Comparison of ENCODE assay signal across 32 mouse cellular contexts in genomic region chr2:104084027-104084426, GRCm38 (mm10). TPM values are rescaled to one million over a fixed set of nuclear protein-coding genes. Genes with fewer than 3 reads are reported as not detected.
"Had no signal": no experiment of that assay in that cellular context is flagged by ENCODE, and none has a peak within 500 bp of the region (broad histone marks: within the 10 kb centered on the region; RNA-seq: fewer than 3 reads in every experiment).

No protein-coding gene starts in this region.

RNA-seq across cellular contexts. Expression of gene Cd59b, which starts 14.4 kb away (rescaled TPM):
- total RNA-seq: granulocyte monocyte progenitor cell, adult 5-6 weeks; hindbrain, postnatal 0 days; layer of hippocampus, adult 2 months had no signal

RNA-seq across cellular contexts. Expression of gene Gm10799, which starts 15.7 kb away (rescaled TPM):
- total RNA-seq: gastrocnemius, adult 2 months; gastrocnemius, postnatal 10 days; gastrocnemius, postnatal 25 days; gastrocnemius, postnatal 4 days; granulocyte monocyte progenitor cell, adult 5-6 weeks; heart, adult 2 months; heart, postnatal 14 days; heart, postnatal 36 days; hematopoietic stem cell, adult 5-6 weeks; hindbrain, postnatal 0 days; layer of hippocampus, adult 2 months; layer of hippocampus, postnatal 10 days; layer of hippocampus, postnatal 25 days; left cerebral cortex, adult 2 months; left cerebral cortex, postnatal 14 days; left cerebral cortex, postnatal 36 days had no signal
- polyA plus RNA-seq: frontal cortex, adult 2 months; heart, adult 2 months; heart, embryonic 11.5 days; heart, embryonic 13.5 days; heart, embryonic 15.5 days; heart, postnatal 0 days; hindbrain, embryonic 11.5 days; hindbrain, embryonic 13.5 days; hindbrain, embryonic 15.5 days; hindbrain, postnatal 0 days; intestine, embryonic 14.5 days; intestine, postnatal 0 days; kidney, embryonic 14.5 days; kidney, embryonic 16.5 days; limb, embryonic 10.5 days; limb, embryonic 12.5 days; limb, embryonic 14.5 days; liver, embryonic 11.5 days had no signal

RNA-seq across cellular contexts. Expression of gene Gm10912, which starts 18.4 kb away (rescaled TPM):
- total RNA-seq: hematopoietic stem cell, adult 5-6 weeks; hindbrain, postnatal 0 days had no signal
- polyA plus RNA-seq: heart, embryonic 11.5 days; heart, embryonic 13.5 days; hindbrain, embryonic 11.5 days; hindbrain, embryonic 13.5 days; hindbrain, embryonic 15.5 days; hindbrain, postnatal 0 days; intestine, embryonic 14.5 days; intestine, postnatal 0 days; kidney, embryonic 14.5 days; kidney, embryonic 16.5 days; limb, embryonic 10.5 days; limb, embryonic 12.5 days; liver, embryonic 11.5 days had no signal

RNA-seq across cellular contexts. Expression of gene A930018P22Rik, which starts 38.5 kb away (rescaled TPM):
- total RNA-seq: granulocyte monocyte progenitor cell, adult 5-6 weeks; hematopoietic stem cell, adult 5-6 weeks; layer of hippocampus, adult 2 months; layer of hippocampus, postnatal 10 days; left cerebral cortex, postnatal 36 days had no signal
- polyA plus RNA-seq: heart, adult 2 months; hindbrain, embryonic 11.5 days; hindbrain, embryonic 13.5 days; hindbrain, embryonic 15.5 days; hindbrain, postnatal 0 days; intestine, embryonic 14.5 days; kidney, embryonic 16.5 days; limb, embryonic 10.5 days; limb, embryonic 12.5 days; liver, embryonic 11.5 days had no signal
